Mouse (Mus musculus): ENCODE measurements around the gene Slc24a5.
"Not testable (repeated sequence)": the region's sequence is repeated elsewhere in the genome, so short reads cannot be mapped to it uniquely, and the experiment has no call there.

GRCm38 (mm10) chr2:125092123-125092522, 24.2 kb downstream of the Slc24a5 start:
- not testable (repeated sequence) for TF ChIP-seq CTCF (IDR thresholded peaks at IDR 0.05; ENCODE audit: low read depth); EP300 (optimal IDR thresholded peaks at IDR 0.05)
